Mouse (Mus musculus) cortical plate, adult 2 months (tissue): Measurements from ENCODE around the gene Ugt1a8.

Experiments
- CTCF ChIP-seq: fragments of 200-500 bp; IDR thresholded peaks from 2 replicates; pipeline ENCODE4 v1.5.1; 2011; ENCODE audit warnings: mild to moderate bottlenecking, control low read depth, low read length; ENCODE audit not compliant: insufficient read depth; ENCODE audit errors: extremely low read depth
- POLR2A ChIP-seq: fragments of 200-500 bp; IDR thresholded peaks from 2 replicates; pipeline ENCODE4 v1.6.1; 2011; ENCODE audit warnings: mild to moderate bottlenecking, low read length, control low read depth; ENCODE audit not compliant: insufficient read depth; ENCODE audit errors: extremely low read depth

DNA sequence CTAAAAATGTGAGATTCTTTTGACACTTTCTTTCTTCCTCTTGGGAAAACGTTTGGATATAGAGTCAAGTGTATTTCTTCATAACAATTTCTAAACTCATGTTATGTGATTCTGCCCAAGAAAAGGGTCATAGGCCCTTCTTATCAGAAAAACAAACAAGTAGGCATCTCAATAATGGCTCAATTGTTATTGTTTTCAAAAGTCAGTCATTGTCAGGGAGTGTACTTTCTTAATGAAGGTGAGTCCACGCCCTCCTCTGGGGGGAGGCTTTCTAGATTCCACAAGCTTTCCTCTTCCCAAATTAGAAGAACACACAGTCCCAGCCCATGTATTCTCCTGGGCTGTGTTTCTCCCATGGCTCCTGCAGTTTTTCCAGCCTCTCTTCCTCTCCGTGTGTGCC, at the start of gene Ugt1a8:
- TF ChIP-seq CTCF (no peak), POLR2A (no peak)
